Mouse (Mus musculus) A20 (cell line): Measurements from ENCODE around the gene Ptprg.

Experiments used
- DNase-seq: peaks from one replicate; pipeline ENCODE4 v3.0.0-alpha.2; 2011; ENCODE audit warnings: low read depth, low spot score

Ptprg gene

GRCm38 (mm10) chr14:11564456-11564855, 11.1 kb downstream of the Ptprg start:
- DNase-seq = no peak

- no peak for DNase-seq
Measured at GRCm38 (mm10) chr14:11565283-11565682, 12.0 kb downstream of the Ptprg start.

- DNase-seq = no peak
Measured at GRCm38 (mm10) chr14:11569734-11570133, 16.4 kb downstream of the Ptprg start.

- DNase-seq = no peak
Measured at GRCm38 (mm10) chr14:11571766-11572394, 18.5 kb downstream of the Ptprg start.

- DNase-seq = no peak
Measured at GRCm38 (mm10) chr14:11572395-11572784, 19.1 kb downstream of the Ptprg start.

GRCm38 (mm10) chr14:11573710-11574109, 20.4 kb downstream of the Ptprg start:
- DNase-seq = no peak

GRCm38 (mm10) chr14:11577276-11577909, 24.1 kb downstream of the Ptprg start:
- no peak for DNase-seq

- DNase-seq = no peak
Measured at GRCm38 (mm10) chr14:11577910-11578309, 24.6 kb downstream of the Ptprg start.

- no peak for DNase-seq
Measured at GRCm38 (mm10) chr14:11578492-11578967, 25.2 kb downstream of the Ptprg start.

GRCm38 (mm10) chr14:11579950-11580349, 26.6 kb downstream of the Ptprg start:
- no peak for DNase-seq

GRCm38 (mm10) chr14:11584263-11584662, 30.9 kb downstream of the Ptprg start:
- DNase-seq = no peak

- no peak for DNase-seq
Measured at GRCm38 (mm10) chr14:11584929-11585633, 31.7 kb downstream of the Ptprg start.

GRCm38 (mm10) chr14:11590387-11590786, 37.1 kb downstream of the Ptprg start:
- DNase-seq = no peak

- DNase-seq = no peak
Measured at GRCm38 (mm10) chr14:11592650-11593049, 39.3 kb downstream of the Ptprg start.

- no peak for DNase-seq
Measured at GRCm38 (mm10) chr14:11594336-11594735, 41.0 kb downstream of the Ptprg start.

- no peak for DNase-seq
Measured at GRCm38 (mm10) chr14:11604133-11604865, 51.0 kb downstream of the Ptprg start.

GRCm38 (mm10) chr14:11608366-11608765, 55.0 kb downstream of the Ptprg start:
- no peak for DNase-seq

GRCm38 (mm10) chr14:11609857-11610582, 56.7 kb downstream of the Ptprg start:
- no peak for DNase-seq

- no peak for DNase-seq
Measured at GRCm38 (mm10) chr14:11612426-11612825, 59.1 kb downstream of the Ptprg start.

- no peak for DNase-seq
Measured at GRCm38 (mm10) chr14:11613146-11613545, 59.8 kb downstream of the Ptprg start.

GRCm38 (mm10) chr14:11615697-11616096, 62.4 kb downstream of the Ptprg start:
- DNase-seq = no peak
